Mouse (Mus musculus): Measurements from ENCODE around the gene Astn2. TPM values are rescaled to one million over a fixed set of nuclear protein-coding genes. Genes with fewer than 3 reads are reported as not detected.

Gene Astn2
- polyA plus RNA-seq, 1 experiment, result not detected

DNA sequence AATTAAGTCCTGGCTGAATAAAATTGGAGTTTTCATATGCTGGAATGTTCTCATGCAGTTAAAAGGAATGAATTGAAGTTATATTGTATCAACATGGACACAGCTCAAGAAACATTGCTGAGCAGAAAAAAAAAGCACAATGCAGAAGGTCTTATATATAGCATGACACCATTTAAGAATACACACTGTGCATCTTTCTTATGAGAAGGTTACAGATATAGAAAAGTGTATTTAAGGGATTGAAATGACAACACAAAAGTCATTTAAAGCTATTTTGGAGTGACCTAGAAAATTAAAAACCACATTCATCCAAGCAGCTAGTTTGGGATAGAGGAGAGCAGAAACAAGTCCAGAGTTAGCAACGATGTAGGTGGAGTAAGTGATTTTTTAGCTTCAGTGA, 571.4 kb downstream of the Astn2 start:
- Histone ChIP-seq H3K79me2 (ENCODE audit: control insufficient read depth, insufficient read depth) (no peaks in the 10 kb centered on the region), H3K36me3 (ENCODE audit: control insufficient read depth, insufficient read depth) (no peaks in the 10 kb centered on the region), H3K27me3 (ENCODE audit: control insufficient read depth, insufficient read depth, insufficient read length) (no peaks in the 10 kb centered on the region), H3K79me3 (ENCODE audit: low read depth) (no peaks in the 10 kb centered on the region), H3K4me3 (ENCODE audit: insufficient read depth, poor library complexity, severe bottlenecking) (no peak overlapping the region), H3ac (ENCODE audit: control insufficient read depth, insufficient read length, low read depth) (no peak overlapping the region)
- no peak for TF ChIP-seq MYOG (IDR thresholded peaks at IDR 0.05; ENCODE audit: control insufficient read depth, extremely low read depth, insufficient read length)
- no peak for TF ChIP-seq USF1 (IDR thresholded peaks at IDR 0.05; ENCODE audit: low read depth)
- no peak for TF ChIP-seq CEBPB (IDR thresholded peaks at IDR 0.05; ENCODE audit: low read depth)
- no peak for TF ChIP-seq MAX (IDR thresholded peaks at IDR 0.05)
- TF ChIP-seq MYOD1 (IDR thresholded peaks at IDR 0.05; ENCODE audit: control insufficient read depth, insufficient read length, low read depth), result no peak
- no peak for TF ChIP-seq FOSL1 (IDR thresholded peaks at IDR 0.05; ENCODE audit: insufficient read depth, low read length, poor library complexity, severe bottlenecking)
- TF ChIP-seq CTCF (IDR thresholded peaks at IDR 0.05; ENCODE audit: control insufficient read depth, insufficient read depth, insufficient read length), result no peak

DNA sequence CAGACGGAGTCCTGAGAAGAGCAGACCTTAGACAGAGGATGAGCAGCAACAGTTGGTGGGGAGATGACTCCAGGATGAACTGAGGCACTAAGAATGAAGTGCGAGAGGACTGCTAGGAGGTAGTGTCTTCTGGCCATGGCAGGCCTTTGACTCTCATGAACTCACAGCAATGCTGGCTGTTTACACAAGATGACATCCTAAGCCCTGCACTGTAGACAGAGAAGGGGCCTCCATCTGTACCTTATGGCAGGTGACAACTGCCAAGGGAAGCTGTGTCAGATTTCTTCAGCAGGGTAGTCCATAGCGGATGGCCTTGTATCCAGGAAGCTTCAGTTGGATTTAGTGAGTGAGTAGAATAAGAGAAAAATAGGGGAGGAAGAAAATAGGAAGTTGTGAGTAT, 572.5 kb downstream of the Astn2 start:
- Histone ChIP-seq H3K27me3 (ENCODE audit: control insufficient read depth, insufficient read depth, insufficient read length) (no peaks in the 10 kb centered on the region), H3K79me2 (ENCODE audit: control insufficient read depth, insufficient read depth) (no peaks in the 10 kb centered on the region), H3K36me3 (ENCODE audit: control insufficient read depth, insufficient read depth) (no peaks in the 10 kb centered on the region), H3ac (ENCODE audit: control insufficient read depth, insufficient read length, low read depth) (no peak overlapping the region), H3K79me3 (ENCODE audit: low read depth) (no peaks in the 10 kb centered on the region), H3K4me3 (ENCODE audit: insufficient read depth, poor library complexity, severe bottlenecking) (no peak overlapping the region)
- TF ChIP-seq CTCF (IDR thresholded peaks at IDR 0.05; ENCODE audit: control insufficient read depth, insufficient read depth, insufficient read length), result no peak

- H3K79me2 ChIP-seq (ENCODE audit: control insufficient read depth, insufficient read depth), result no peaks in the 10 kb centered on the region
- H3K79me3 ChIP-seq (ENCODE audit: low read depth), result no peaks in the 10 kb centered on the region
- no peaks in the 10 kb centered on the region for H3K27me3 ChIP-seq (ENCODE audit: control insufficient read depth, insufficient read depth, insufficient read length)
- H3K36me3 ChIP-seq (ENCODE audit: control insufficient read depth, insufficient read depth), result no peaks in the 10 kb centered on the region
- H3K4me3 ChIP-seq (ENCODE audit: insufficient read depth, poor library complexity, severe bottlenecking), result no peak overlapping the region
- TF ChIP-seq CTCF (IDR thresholded peaks at IDR 0.05; ENCODE audit: control insufficient read depth, insufficient read depth, insufficient read length), result no peak
- TF ChIP-seq USF1 (IDR thresholded peaks at IDR 0.05; ENCODE audit: low read depth), result no peak
- TF ChIP-seq FOSL1 (IDR thresholded peaks at IDR 0.05; ENCODE audit: insufficient read depth, low read length, poor library complexity, severe bottlenecking), result no peak
- TF ChIP-seq MYOD1 (IDR thresholded peaks at IDR 0.05; ENCODE audit: control insufficient read depth, insufficient read length, low read depth), result no peak
- no peak for TF ChIP-seq MYOG (IDR thresholded peaks at IDR 0.05; ENCODE audit: control insufficient read depth, extremely low read depth, insufficient read length)
- no peak for TF ChIP-seq CEBPB (IDR thresholded peaks at IDR 0.05; ENCODE audit: low read depth)
- no peak for TF ChIP-seq MAX (IDR thresholded peaks at IDR 0.05)
- no peak overlapping the region for H3ac ChIP-seq (ENCODE audit: control insufficient read depth, insufficient read length, low read depth)
Measured at GRCm38 (mm10) chr4:65830495-65830894, 573.9 kb downstream of the Astn2 start.

GRCm38 (mm10) chr4:65821070-65821469, 583.3 kb downstream of the Astn2 start:
- Histone ChIP-seq H3K36me3 (ENCODE audit: control insufficient read depth, insufficient read depth) (no peaks in the 10 kb centered on the region), H3K4me3 (ENCODE audit: insufficient read depth, poor library complexity, severe bottlenecking) (no peak overlapping the region), H3ac (ENCODE audit: control insufficient read depth, insufficient read length, low read depth) (no peak overlapping the region), H3K79me3 (ENCODE audit: low read depth) (no peaks in the 10 kb centered on the region), H3K27me3 (ENCODE audit: control insufficient read depth, insufficient read depth, insufficient read length) (no peaks in the 10 kb centered on the region), H3K79me2 (ENCODE audit: control insufficient read depth, insufficient read depth) (no peaks in the 10 kb centered on the region)
- TF ChIP-seq FOSL1 (IDR thresholded peaks at IDR 0.05; ENCODE audit: insufficient read depth, low read length, poor library complexity, severe bottlenecking) (no peak), MYOG (IDR thresholded peaks at IDR 0.05; ENCODE audit: control insufficient read depth, extremely low read depth, insufficient read length) (no peak), CTCF (IDR thresholded peaks at IDR 0.05; ENCODE audit: control insufficient read depth, insufficient read depth, insufficient read length) (no peak), USF1 (IDR thresholded peaks at IDR 0.05; ENCODE audit: low read depth) (no peak), MYOD1 (IDR thresholded peaks at IDR 0.05; ENCODE audit: control insufficient read depth, insufficient read length, low read depth) (no peak), CEBPB (IDR thresholded peaks at IDR 0.05; ENCODE audit: low read depth) (no peak), MAX (IDR thresholded peaks at IDR 0.05) (no peak)

GRCm38 (mm10) chr4:65820236-65820635, 584.2 kb downstream of the Astn2 start:
- no peak for TF ChIP-seq MAX (IDR thresholded peaks at IDR 0.05)
- no peak for TF ChIP-seq MYOG (IDR thresholded peaks at IDR 0.05; ENCODE audit: control insufficient read depth, extremely low read depth, insufficient read length)
- no peak for TF ChIP-seq CTCF (IDR thresholded peaks at IDR 0.05; ENCODE audit: control insufficient read depth, insufficient read depth, insufficient read length)
- TF ChIP-seq MYOD1 (IDR thresholded peaks at IDR 0.05; ENCODE audit: control insufficient read depth, insufficient read length, low read depth), result no peak
- TF ChIP-seq USF1 (IDR thresholded peaks at IDR 0.05; ENCODE audit: low read depth), result no peak
- no peak for TF ChIP-seq CEBPB (IDR thresholded peaks at IDR 0.05; ENCODE audit: low read depth)
- TF ChIP-seq FOSL1 (IDR thresholded peaks at IDR 0.05; ENCODE audit: insufficient read depth, low read length, poor library complexity, severe bottlenecking), result no peak
- Histone ChIP-seq H3ac (ENCODE audit: control insufficient read depth, insufficient read length, low read depth) (no peak overlapping the region), H3K36me3 (ENCODE audit: control insufficient read depth, insufficient read depth) (no peaks in the 10 kb centered on the region)

DNA sequence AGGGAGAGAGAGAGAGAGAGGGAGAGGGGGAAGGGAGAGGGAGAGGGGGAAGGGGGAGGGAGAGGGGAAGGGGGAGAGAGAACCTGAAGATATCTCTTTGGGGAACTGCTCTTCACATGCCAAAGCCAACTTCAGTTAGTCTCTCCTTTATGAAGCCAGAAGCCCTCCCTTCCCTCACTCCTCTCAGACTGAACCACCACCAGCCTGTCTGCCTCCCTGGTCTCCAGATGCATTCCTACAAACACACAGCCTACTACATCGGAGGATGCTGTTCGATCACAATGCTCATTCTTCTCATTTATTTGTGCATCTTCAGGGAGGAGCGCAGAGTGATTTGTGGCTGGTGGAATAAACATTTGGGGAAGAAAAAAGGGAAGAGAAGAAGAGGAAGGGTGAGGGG, 584.6 kb downstream of the Astn2 start:
- H3K79me2 ChIP-seq (ENCODE audit: control insufficient read depth, insufficient read depth), result no peaks in the 10 kb centered on the region
- no peaks in the 10 kb centered on the region for H3K36me3 ChIP-seq (ENCODE audit: control insufficient read depth, insufficient read depth)
- no peak overlapping the region for H3K4me3 ChIP-seq (ENCODE audit: insufficient read depth, poor library complexity, severe bottlenecking)
- H3ac ChIP-seq (ENCODE audit: control insufficient read depth, insufficient read length, low read depth), result no peak overlapping the region
- no peaks in the 10 kb centered on the region for H3K27me3 ChIP-seq (ENCODE audit: control insufficient read depth, insufficient read depth, insufficient read length)
- TF ChIP-seq CTCF (IDR thresholded peaks at IDR 0.05; ENCODE audit: control insufficient read depth, insufficient read depth, insufficient read length) (no peak), MYOD1 (IDR thresholded peaks at IDR 0.05; ENCODE audit: control insufficient read depth, insufficient read length, low read depth) (no peak), USF1 (IDR thresholded peaks at IDR 0.05; ENCODE audit: low read depth) (no peak), MYOG (IDR thresholded peaks at IDR 0.05; ENCODE audit: control insufficient read depth, extremely low read depth, insufficient read length) (no peak), FOSL1 (IDR thresholded peaks at IDR 0.05; ENCODE audit: insufficient read depth, low read length, poor library complexity, severe bottlenecking) (no peak), MAX (IDR thresholded peaks at IDR 0.05) (no peak), CEBPB (IDR thresholded peaks at IDR 0.05; ENCODE audit: low read depth) (no peak)
- no peaks in the 10 kb centered on the region for H3K79me3 ChIP-seq (ENCODE audit: low read depth)

More at GRCm38 (mm10) chr4:65820236-65820635, 584.2 kb downstream of the Astn2 start:
- H3K79me2 ChIP-seq (ENCODE audit: control insufficient read depth, insufficient read depth), result no peaks in the 10 kb centered on the region
- H3K79me3 ChIP-seq (ENCODE audit: low read depth), result no peaks in the 10 kb centered on the region
- H3K27me3 ChIP-seq (ENCODE audit: control insufficient read depth, insufficient read depth, insufficient read length), result no peaks in the 10 kb centered on the region
- H3K4me3 ChIP-seq (ENCODE audit: insufficient read depth, poor library complexity, severe bottlenecking), result no peak overlapping the region
